Mouse (Mus musculus) right cerebral cortex, postnatal 14 days (tissue): ENCODE results near the gene Ostc.

Source experiments
- DNase-seq: peaks from one replicate; pipeline ENCODE4 v3.0.0; 2022

Ostc gene

GRCm38 (mm10) chr3:130708529-130708928 lies 715 bp downstream of the Ostc start:
- DNase-seq, result no peak

GRCm38 (mm10) chr3:130702289-130702688 lies 7.0 kb downstream of the Ostc start:
- no peak for DNase-seq

GRCm38 (mm10) chr3:130697622-130698021 lies 11.6 kb downstream of the Ostc start:
- DNase-seq, result no peak

GRCm38 (mm10) chr3:130694705-130695104 lies 14.5 kb downstream of the Ostc start:
- DNase-seq, result no peak

GRCm38 (mm10) chr3:130694041-130694593 lies 15.1 kb downstream of the Ostc start:
- DNase-seq, result no peak

GRCm38 (mm10) chr3:130691596-130692170 lies 17.6 kb downstream of the Ostc start:
- DNase-seq, result no peak

GRCm38 (mm10) chr3:130690834-130691595 lies 18.2 kb downstream of the Ostc start:
- DNase-seq, result no peak

GRCm38 (mm10) chr3:130689630-130690029 lies 19.6 kb downstream of the Ostc start:
- DNase-seq, result peak; percentile 93

GRCm38 (mm10) chr3:130687051-130687450 lies 22.2 kb downstream of the Ostc start:
- DNase-seq, result no peak

GRCm38 (mm10) chr3:130685014-130685366 lies 24.3 kb downstream of the Ostc start:
- no peak for DNase-seq

GRCm38 (mm10) chr3:130684276-130685013 lies 24.8 kb downstream of the Ostc start:
- DNase-seq, result no peak

GRCm38 (mm10) chr3:130683836-130684235 lies 25.4 kb downstream of the Ostc start:
- DNase-seq, result no peak

- no peak for DNase-seq
These were observed 27.1 kb downstream of the Ostc start for GRCm38 (mm10) chr3:130682183-130682582.

- no peak for DNase-seq
These were observed 28.0 kb downstream of the Ostc start for GRCm38 (mm10) chr3:130681226-130681625.

GRCm38 (mm10) chr3:130677671-130678460 lies 31.4 kb downstream of the Ostc start:
- DNase-seq, result no peak

- no peak for DNase-seq
These were observed 38.0 kb downstream of the Ostc start for GRCm38 (mm10) chr3:130671291-130671690.

- no peak for DNase-seq
These were observed 46.7 kb downstream of the Ostc start for GRCm38 (mm10) chr3:130662496-130662895.

- no peak for DNase-seq
These were observed 48.6 kb downstream of the Ostc start for GRCm38 (mm10) chr3:130660619-130661018.

GRCm38 (mm10) chr3:130649569-130649968 lies 59.7 kb downstream of the Ostc start:
- DNase-seq, result no peak

GRCm38 (mm10) chr3:130646110-130646810 lies 63.0 kb downstream of the Ostc start:
- no peak for DNase-seq
